Mouse (Mus musculus) layer of hippocampus, adult 11-12 months (tissue): Measurements from ENCODE around the gene Plet1.
A peak's percentile ranks its signal among the peaks of the same experiment; 100 is the strongest.

Experiments used
- DNase-seq: peaks from one replicate; pipeline ENCODE4 v3.0.0; 2022; ENCODE audit warnings: low spot score

The Plet1 gene

DNA sequence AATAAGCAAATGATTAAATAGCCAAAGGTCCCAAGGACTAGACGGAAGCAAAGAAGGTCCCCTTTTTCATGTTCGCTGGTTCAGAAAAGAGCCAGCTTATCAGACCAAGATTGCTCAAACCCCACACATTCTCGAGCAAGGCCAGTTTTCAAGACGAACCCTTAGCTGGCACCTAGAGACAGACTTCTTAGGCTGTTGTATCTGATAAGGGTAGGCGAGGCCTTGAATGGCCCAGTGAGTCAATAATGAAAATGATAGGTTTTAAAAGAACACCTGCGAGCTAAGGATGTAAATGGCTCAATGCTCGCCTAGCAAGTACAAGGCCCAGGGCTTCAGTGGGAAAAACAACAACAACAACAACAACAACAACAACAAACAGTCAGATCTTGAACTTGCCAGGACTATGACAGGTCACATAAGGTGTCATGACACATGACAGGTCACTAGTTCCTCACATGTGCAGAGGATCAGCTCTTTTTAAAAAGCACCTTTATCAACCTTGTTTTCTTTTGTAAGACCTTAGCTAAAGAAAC lies 42.3 kb downstream of the Plet1 start:
- DNase-seq: no peak

DNA sequence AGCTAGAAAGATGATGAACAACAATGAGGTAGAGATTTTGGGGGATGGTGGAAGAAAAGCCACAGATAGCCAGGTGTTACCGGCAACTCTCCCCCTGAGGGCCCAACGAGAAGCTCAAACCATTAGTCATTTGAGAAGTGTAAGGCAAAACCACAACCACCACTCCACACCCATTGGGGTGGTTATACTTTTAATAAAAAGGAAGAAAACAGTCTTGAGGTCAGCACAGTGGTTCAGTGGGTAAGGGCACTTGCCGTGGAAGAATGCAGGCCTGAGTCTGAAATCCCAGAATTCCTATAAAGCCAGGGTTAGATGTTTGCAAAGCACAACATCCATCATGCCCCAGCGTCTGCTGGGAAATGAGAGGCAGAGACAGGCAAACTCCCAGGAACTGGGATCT lies 43.0 kb downstream of the Plet1 start:
- no peak for DNase-seq

DNA sequence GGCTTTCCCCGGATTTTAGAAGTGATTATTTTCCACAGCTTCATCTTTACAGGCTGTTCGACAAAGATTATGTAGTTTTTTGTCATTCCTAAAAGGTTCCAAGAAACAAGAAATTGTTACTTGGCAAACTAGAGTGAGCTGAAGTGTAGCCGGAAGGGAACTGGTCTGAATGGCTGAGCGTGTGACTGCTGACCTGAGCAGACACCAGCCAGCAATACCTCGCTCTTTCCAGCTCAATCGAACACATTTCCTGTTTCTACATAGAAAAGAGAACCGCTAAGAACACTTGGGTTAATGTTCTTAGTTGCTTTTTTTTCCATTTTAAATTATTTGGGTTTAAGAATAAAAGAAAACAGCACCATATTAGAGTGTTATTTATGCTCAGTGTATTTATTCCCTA lies 45.8 kb downstream of the Plet1 start:
- DNase-seq: no peak

DNA sequence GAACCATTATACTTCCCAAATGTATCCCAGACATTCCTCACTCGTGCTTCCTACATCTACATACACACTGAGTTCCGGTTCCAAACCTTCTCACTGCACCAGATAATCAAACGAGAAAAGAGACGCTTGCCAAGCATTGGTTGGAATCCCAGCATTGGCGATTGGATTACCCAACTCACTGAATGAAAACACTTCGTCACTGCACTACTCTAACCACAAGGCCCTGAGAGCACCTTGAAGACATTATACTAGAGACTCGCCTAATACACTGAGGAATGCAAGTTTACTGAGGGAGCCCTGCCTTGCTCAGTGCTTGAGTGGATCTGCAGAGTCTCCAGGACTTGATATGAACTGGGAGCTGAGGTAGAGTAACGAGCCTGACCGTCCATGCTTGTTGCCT lies 48.1 kb downstream of the Plet1 start:
- no peak for DNase-seq

DNA sequence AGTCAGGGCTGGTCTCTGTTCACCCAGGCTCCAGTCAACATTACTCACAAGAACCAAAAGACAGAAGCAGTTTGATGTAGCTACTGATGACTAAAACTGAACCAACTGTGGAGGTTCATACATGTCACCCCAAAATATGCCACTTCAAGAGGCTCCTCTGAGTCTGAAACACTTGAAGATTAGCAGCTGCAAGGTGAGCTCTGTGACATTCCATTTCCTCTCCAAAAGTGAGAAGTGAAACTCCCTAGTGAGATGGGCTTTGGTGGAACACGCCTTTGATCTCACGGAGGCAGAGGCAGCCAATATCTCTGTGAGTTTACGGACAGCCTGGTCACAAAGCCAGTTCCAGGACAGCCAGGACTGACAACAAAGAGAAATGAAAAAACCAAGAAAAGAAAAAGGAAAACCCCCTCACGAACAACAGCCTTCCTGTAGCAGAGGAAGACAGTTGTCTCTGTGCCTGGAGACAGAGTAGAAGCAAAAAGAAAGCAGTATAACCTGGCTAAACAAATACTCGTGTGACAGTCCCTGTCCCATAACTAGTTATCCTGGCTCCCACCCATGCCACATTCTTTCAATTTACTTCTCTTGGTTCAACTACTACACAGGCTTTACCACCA lies 53.6 kb downstream of the Plet1 start:
- DNase-seq: no peak

DNA sequence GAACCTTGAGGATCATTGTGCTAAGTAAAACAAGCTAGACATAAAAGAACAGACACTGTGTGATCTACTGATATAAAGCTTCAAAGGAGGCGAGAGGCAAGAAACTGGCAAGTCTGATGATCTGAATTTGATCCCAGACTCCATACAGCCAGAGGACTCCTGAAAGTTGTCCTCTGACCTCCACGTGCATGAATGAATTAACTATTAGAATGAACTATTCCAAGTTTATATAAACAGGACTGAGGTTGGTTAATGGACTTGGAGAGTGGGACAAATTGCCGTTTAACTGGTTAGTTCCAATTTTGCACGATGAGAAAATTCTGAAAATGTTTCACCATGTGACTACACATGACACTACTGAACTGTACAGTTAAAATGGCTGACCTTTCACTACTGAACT lies 54.6 kb downstream of the Plet1 start:
- no peak for DNase-seq

DNA sequence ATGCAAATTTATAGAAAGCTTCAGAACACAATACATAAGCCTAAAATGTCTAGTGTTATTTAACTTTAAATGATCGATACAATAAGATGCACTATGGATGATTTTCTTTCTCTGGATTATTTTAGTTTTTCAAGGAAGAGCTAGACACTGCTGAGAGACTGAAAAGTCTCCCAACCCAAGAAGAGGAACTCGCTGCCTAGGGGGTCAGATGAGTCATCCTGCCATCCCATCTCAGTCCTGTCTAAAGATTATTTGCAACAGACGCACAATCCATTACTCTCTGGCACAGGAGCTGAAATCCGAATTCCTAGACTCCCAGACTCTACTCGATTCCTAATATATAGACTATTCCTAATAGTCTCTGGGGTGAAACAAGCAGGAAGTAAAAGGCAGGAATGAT lies 57.9 kb downstream of the Plet1 start:
- DNase-seq: no peak

DNA sequence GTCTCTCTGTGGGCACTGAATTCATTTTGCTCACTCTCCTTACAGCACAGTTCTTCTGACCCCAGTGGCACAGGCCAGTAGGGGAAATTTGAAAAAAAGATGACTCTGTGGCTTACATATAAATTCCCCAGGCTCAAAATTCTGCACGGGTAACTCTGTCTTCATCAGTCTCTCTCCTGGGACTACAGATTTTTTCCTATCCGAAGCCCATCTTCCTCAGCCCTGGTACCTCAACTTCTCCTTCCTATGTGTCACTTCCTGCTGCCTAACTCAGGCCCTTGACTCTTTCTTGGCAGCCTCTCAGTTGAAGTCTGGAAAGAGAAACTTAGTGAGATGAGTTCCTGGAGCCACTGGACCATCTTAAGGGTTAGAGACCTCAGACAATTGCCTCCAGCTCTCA lies 59.2 kb downstream of the Plet1 start:
- no peak for DNase-seq

DNA sequence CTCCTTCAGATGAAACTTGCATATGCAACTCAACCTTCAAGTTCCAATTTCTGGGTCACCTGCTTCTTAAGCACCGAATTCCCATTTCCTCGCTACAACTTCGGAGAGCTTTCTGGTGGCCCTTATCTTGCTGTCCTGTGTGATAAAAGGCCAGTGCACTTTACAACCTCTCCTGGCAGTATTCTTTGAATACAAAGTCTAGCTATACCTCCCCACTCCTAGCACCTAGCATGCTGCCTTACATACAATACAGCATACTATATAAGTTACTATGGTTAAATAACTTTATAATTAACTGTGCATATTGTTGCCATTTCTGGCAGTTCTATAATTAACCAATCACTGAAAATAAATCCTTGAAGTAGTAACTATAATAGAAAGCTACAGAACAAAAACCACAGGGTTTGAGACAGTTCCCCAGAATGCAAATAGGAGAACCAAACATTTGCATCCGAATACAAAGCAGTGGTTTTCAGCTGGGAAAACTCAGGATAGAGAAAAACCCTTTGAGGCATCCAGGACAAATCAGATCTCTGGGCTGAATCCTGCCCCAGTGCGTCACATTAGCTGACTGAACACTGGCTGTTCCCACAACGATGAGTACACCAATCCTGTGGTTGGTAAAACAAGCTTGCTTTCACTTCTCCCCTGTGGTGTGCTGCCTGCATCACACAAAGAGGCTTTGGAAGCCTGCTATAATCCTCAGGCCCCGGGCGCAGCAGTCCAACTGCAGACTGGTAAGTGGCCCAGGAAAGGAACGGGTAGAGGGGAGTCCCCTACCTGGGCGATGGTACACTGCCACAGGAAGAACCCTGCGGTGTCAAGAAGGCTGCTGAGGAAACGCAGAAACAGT lies 60.1 kb downstream of the Plet1 start, which contains the start of gene Il18:
Il18 (plus strand) TSS at position 587 of the 853 bp plus-strand sequence.
- DNase-seq: peak; percentile 81

DNA sequence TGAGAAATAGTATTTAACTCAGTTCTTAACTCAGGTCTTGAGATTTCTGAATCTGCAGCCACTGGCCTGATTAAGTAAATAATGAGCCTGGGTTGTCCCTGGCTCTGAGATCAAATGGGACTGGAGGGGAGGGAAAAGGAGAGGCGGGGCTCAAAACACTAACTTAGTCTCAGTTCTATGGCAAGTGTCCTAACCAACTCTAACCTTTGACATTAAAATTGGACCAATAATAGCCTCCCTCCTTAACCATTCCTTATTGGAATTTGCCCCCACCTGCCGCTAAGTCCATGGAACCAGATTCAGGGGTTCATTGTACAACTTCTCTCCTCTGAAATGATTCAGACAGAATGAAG lies 60.7 kb downstream of the Plet1 start, which contains the start of gene Bco2:
Bco2 (minus strand) TSS at position 88 of the 353 bp plus-strand sequence.
- no peak for DNase-seq
